Mouse (Mus musculus): Measurements from ENCODE around the gene Tulp1. TPM values are rescaled to one million over a fixed set of nuclear protein-coding genes. Genes with fewer than 3 reads are reported as not detected.

Tulp1 gene
- polyA plus RNA-seq, 1 experiment from 2014 or later, result 18.1 TPM

GRCm38 (mm10) chr17:28317725-28318124, 47.3 kb downstream of the Tulp1 start:
- Histone ChIP-seq H3K9ac (replicated peaks; ENCODE audit: low read depth) (no peak overlapping the region), H3K27me3 (replicated peaks; ENCODE audit: insufficient read depth, low read length) (no peaks in the 10 kb centered on the region), H3K4me3 (ENCODE audit: low read depth, low read length) (no peak overlapping the region), H3K4me1 (ENCODE audit: insufficient read depth, low read depth, low read length) (peaks cover 3% of the 10 kb centered on the region; the same call in 1 of the 2 replicates), H3K27ac (ENCODE audit: low read length) (no peak overlapping the region), H3K4me2 (replicated peaks; ENCODE audit: low read depth, low read length) (no peak overlapping the region), H3K9me3 (ENCODE audit: low read length) (no peaks in the 10 kb centered on the region), H3K36me3 (ENCODE audit: insufficient read depth, low read length) (peaks cover 14% of the 10 kb centered on the region)
- TF ChIP-seq CTCF (IDR thresholded peaks at IDR 0.05), result no peak
- no peak for TF ChIP-seq EP300 (IDR thresholded peaks at IDR 0.05)
- 77% methylated on average over 9 of the region's 9 CpGs for WGBS
- DNase-seq (ENCODE audit: low spot score) (no peak), ATAC-seq (no peak)

- H3K9me3 ChIP-seq (ENCODE audit: low read length), result no peaks in the 10 kb centered on the region
- H3K4me1 ChIP-seq (ENCODE audit: insufficient read depth, low read depth, low read length), result peaks cover 3% of the 10 kb centered on the region; the same call in 1 of the 2 replicates
- no peak for DNase-seq (ENCODE audit: low spot score)
- H3K27ac ChIP-seq (ENCODE audit: low read length), result no peak overlapping the region
- no peak overlapping the region for H3K4me2 ChIP-seq (replicated peaks; ENCODE audit: low read depth, low read length)
- no peak overlapping the region for H3K4me3 ChIP-seq (ENCODE audit: low read depth, low read length)
- peaks cover 14% of the 10 kb centered on the region for H3K36me3 ChIP-seq (ENCODE audit: insufficient read depth, low read length)
- 50% methylated on average over 7 of the region's 8 CpGs for WGBS
- ATAC-seq, result no peak
- H3K9ac ChIP-seq (replicated peaks; ENCODE audit: low read depth), result no peak overlapping the region
- no peaks in the 10 kb centered on the region for H3K27me3 ChIP-seq (replicated peaks; ENCODE audit: insufficient read depth, low read length)
- TF ChIP-seq EP300 (IDR thresholded peaks at IDR 0.05) (no peak), CTCF (IDR thresholded peaks at IDR 0.05) (no peak)
Measured at GRCm38 (mm10) chr17:28317091-28317490, 47.9 kb downstream of the Tulp1 start.

- no peaks in the 10 kb centered on the region for H3K9me3 ChIP-seq (ENCODE audit: low read length)
- TF ChIP-seq EP300 (IDR thresholded peaks at IDR 0.05), result no peak
- TF ChIP-seq CTCF (IDR thresholded peaks at IDR 0.05), result peak; percentile 31; the same call in 1 of the 2 replicates
- no peaks in the 10 kb centered on the region for H3K27me3 ChIP-seq (replicated peaks; ENCODE audit: insufficient read depth, low read length)
- DNase-seq (ENCODE audit: low spot score) (no peak), ATAC-seq (no peak)
- H3K4me3 ChIP-seq (ENCODE audit: low read depth, low read length), result no peak overlapping the region
- H3K27ac ChIP-seq (ENCODE audit: low read length), result no peak overlapping the region
- H3K9ac ChIP-seq (replicated peaks; ENCODE audit: low read depth), result no peak overlapping the region
- WGBS, result 90% methylated on average over 9 of the region's 9 CpGs
- no peak overlapping the region for H3K4me2 ChIP-seq (replicated peaks; ENCODE audit: low read depth, low read length)
- peaks cover 14% of the 10 kb centered on the region for H3K36me3 ChIP-seq (ENCODE audit: insufficient read depth, low read length)
- H3K4me1 ChIP-seq (ENCODE audit: insufficient read depth, low read depth, low read length), result peaks cover 3% of the 10 kb centered on the region; the same call in 1 of the 2 replicates
Measured at GRCm38 (mm10) chr17:28316476-28316875, 48.5 kb downstream of the Tulp1 start.

- H3K36me3 ChIP-seq (ENCODE audit: insufficient read depth, low read length), result peaks cover 14% of the 10 kb centered on the region
- WGBS, result 82% methylated on average over 20 of the region's 20 CpGs
- ATAC-seq, result no peak
- DNase-seq (ENCODE audit: low spot score), result no peak
- TF ChIP-seq EP300 (IDR thresholded peaks at IDR 0.05), result no peak
- TF ChIP-seq CTCF (IDR thresholded peaks at IDR 0.05), result no peak
- H3K4me1 ChIP-seq (ENCODE audit: insufficient read depth, low read depth, low read length), result peaks cover 3% of the 10 kb centered on the region; the same call in 1 of the 2 replicates
- no peaks in the 10 kb centered on the region for H3K27me3 ChIP-seq (replicated peaks; ENCODE audit: insufficient read depth, low read length)
- no peak overlapping the region for H3K4me3 ChIP-seq (ENCODE audit: low read depth, low read length)
- no peaks in the 10 kb centered on the region for H3K9me3 ChIP-seq (ENCODE audit: low read length)
- no peak overlapping the region for H3K4me2 ChIP-seq (replicated peaks; ENCODE audit: low read depth, low read length)
- no peak overlapping the region for H3K9ac ChIP-seq (replicated peaks; ENCODE audit: low read depth)
- no peak overlapping the region for H3K27ac ChIP-seq (ENCODE audit: low read length)
Measured at GRCm38 (mm10) chr17:28315611-28316160, 49.3 kb downstream of the Tulp1 start.

DNA sequence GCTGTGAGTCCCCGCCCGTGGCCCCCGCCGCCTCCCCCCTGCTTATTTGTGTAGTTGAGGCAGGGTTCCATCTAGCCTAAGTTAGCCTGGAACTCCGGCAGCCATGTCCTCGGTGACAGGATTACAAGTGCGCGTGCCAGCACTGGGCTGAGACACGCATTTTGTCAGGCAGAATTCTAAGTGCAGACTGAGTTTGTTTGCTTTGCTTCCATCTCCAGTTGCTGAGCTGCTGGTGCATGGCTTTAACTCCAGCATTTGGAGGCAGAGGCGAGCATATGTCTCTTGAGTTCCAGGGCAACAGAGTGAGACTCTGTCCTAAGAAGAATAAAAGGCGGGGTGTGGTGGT, 51.2 kb downstream of the Tulp1 start:
- DNase-seq (ENCODE audit: low spot score), result peak; percentile 56

DNA sequence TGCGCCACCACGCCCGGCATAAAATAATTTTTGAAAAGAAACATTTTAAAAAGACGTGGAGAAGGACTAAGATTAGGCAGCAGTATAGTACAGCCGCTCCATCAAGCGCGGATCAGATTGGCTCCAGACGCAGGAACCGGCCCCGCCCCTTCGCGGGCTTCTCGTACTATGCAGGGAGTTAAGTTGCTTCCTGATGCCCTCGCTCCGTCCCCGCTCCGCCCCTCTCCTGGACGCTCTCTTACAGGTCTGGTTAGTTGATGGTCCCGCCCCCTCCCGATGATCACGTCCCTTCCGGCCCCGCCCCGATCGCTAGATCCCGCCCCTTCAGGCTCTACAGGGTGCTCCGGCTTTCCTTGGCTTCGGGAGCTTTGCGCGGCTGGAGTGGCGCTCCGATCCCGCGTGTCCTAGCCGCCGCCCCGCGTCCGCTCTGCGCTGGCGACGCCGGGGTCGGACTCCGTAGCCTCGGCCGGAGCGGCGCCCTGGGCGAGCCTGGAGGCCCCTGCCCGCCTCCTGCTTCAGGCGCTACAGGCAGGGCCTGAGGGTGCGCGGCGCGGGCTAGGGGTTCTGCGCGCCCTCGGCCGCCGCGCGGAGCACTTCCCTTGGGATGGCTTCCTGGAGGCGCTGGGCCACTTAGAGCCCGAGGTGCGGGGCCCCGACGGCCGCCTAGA, 51.7 kb downstream of the Tulp1 start, which contains the start of gene Fance:
TSS of gene Fance (plus strand) at position 308 of the 668 bp plus-strand sequence.
- H3K4me1 ChIP-seq (ENCODE audit: insufficient read depth, low read depth, low read length), result peaks cover 3% of the 10 kb centered on the region
- WGBS, result under 1% methylated on average over 56 of the region's 69 CpGs
- peak within 1 kb of the TSS; percentile 69 for H3K4me3 ChIP-seq (ENCODE audit: low read depth, low read length)
- H3K9ac ChIP-seq (replicated peaks; ENCODE audit: low read depth), result peak within 1 kb of the TSS; percentile 76
- ATAC-seq (peak; percentile 98), DNase-seq (ENCODE audit: low spot score) (peak; percentile 100)
- TF ChIP-seq CTCF (IDR thresholded peaks at IDR 0.05), result peak; percentile 10; the same call in 1 of the 2 replicates
- no peak for TF ChIP-seq EP300 (IDR thresholded peaks at IDR 0.05)
- H3K27ac ChIP-seq (ENCODE audit: low read length), result peak within 1 kb of the TSS; percentile 96
- peaks cover 12% of the 10 kb centered on the region for H3K36me3 ChIP-seq (ENCODE audit: insufficient read depth, low read length)
- H3K4me2 ChIP-seq (replicated peaks; ENCODE audit: low read depth, low read length), result peak within 1 kb of the TSS; percentile 92
- H3K27me3 ChIP-seq (replicated peaks; ENCODE audit: insufficient read depth, low read length), result no peaks in the 10 kb centered on the region
- H3K9me3 ChIP-seq (ENCODE audit: low read length), result no peaks in the 10 kb centered on the region

More for the DNA sequence above, 51.2 kb downstream of the Tulp1 start:
- Histone ChIP-seq H3K27me3 (replicated peaks; ENCODE audit: insufficient read depth, low read length) (no peaks in the 10 kb centered on the region), H3K4me1 (ENCODE audit: insufficient read depth, low read depth, low read length) (peaks cover 3% of the 10 kb centered on the region; the same call in 1 of the 2 replicates), H3K27ac (ENCODE audit: low read length) (peak overlapping the region; percentile 96), H3K36me3 (ENCODE audit: insufficient read depth, low read length) (peaks cover 14% of the 10 kb centered on the region), H3K4me3 (ENCODE audit: low read depth, low read length) (peak overlapping the region; percentile 69), H3K9me3 (ENCODE audit: low read length) (no peaks in the 10 kb centered on the region), H3K4me2 (replicated peaks; ENCODE audit: low read depth, low read length) (peak overlapping the region; percentile 92), H3K9ac (replicated peaks; ENCODE audit: low read depth) (peak overlapping the region; percentile 76)
- peak; percentile 33 for ATAC-seq
- no peak for TF ChIP-seq EP300 (IDR thresholded peaks at IDR 0.05)
- TF ChIP-seq CTCF (IDR thresholded peaks at IDR 0.05), result no peak
- 2% methylated on average over 11 of the region's 11 CpGs for WGBS

Data from lung, postnatal 0 days (tissue).